Mouse (Mus musculus) left cerebral cortex, adult 11 months (tissue): Measurements from ENCODE around the gene Cog1.
A peak's percentile ranks its signal among the peaks of the same experiment; 100 is the strongest.

Source experiments
- DNase-seq: peaks from one replicate; pipeline ENCODE4 v3.0.0; 2022; ENCODE audit warnings: low spot score

Gene Cog1

DNA sequence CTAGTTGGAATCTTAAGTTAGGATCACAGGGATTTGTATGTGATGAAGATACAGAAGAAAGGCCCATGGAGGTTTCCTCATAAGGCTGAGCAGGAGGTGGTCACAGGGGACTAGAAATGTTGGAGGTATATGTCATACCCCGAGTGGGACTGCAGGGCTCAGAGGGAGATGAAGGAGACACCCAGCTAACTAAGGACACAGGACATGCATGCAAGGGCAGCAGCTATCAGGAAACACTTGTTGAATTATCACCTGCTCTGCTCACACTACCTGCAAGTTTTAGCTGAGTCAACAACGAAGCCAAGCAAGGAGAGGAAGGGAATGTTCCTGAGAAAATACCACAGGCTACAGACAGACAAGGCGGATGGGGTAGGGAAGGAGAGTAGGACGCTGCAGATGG is 18.7 kb downstream of the Cog1 start:
- no peak for DNase-seq

- DNase-seq, result no peak
These were observed 19.9 kb downstream of the Cog1 start for GRCm38 (mm10) chr11:113668857-113669256.

- DNase-seq, result no peak
These were observed 20.7 kb downstream of the Cog1 start for GRCm38 (mm10) chr11:113669711-113670110.

GRCm38 (mm10) chr11:113673614-113674013 is 24.6 kb downstream of the Cog1 start:
- no peak for DNase-seq

- no peak for DNase-seq
These were observed 25.6 kb downstream of the Cog1 start for GRCm38 (mm10) chr11:113674595-113674994.

- DNase-seq, result no peak
These were observed 27.9 kb downstream of the Cog1 start for GRCm38 (mm10) chr11:113676847-113677246.

- no peak for DNase-seq
These were observed 28.4 kb downstream of the Cog1 start for GRCm38 (mm10) chr11:113677378-113677777.

- no peak for DNase-seq
These were observed 29.4 kb downstream of the Cog1 start for GRCm38 (mm10) chr11:113678373-113678772.

DNA sequence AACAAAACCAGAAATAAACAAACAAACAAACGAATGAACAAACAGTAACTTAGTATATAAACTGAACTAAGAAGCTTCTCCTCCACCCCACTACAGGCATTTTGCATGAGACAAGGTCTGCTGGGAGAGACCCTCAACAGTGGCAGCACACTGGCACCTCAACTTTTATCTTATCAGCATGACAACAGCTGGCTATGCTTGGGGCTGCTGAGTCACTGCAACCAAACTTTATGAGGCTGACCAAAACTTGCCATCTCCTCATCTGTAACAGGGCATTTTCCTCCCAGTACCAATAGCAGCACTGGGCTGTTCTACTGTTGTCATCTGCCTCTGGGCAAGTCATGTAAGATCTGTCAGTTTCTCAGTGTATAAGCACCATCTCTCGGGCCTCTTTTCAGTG is 32.0 kb downstream of the Cog1 start:
- no peak for DNase-seq

- no peak for DNase-seq
These were observed 33.0 kb downstream of the Cog1 start for GRCm38 (mm10) chr11:113681979-113682378.

GRCm38 (mm10) chr11:113682897-113683626 is 34.1 kb downstream of the Cog1 start:
- no peak for DNase-seq

DNA sequence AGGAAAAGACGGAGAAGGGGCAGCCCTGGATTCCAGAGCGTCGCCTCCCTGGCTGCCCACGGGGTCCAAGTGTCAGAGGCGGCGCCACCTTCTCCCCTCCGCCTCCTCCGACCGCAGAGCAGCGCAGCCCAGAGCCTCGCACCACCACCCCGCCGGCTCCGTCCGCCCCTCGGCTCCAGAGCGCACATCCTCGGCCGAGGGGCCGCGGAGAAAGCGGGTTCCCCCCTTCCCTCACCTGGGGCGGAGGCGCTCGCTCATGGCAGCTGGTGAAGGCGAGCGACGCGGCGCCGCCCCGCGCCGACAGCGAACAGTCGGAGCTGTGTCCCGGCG is 34.6 kb downstream of the Cog1 start:
- no peak for DNase-seq

DNA sequence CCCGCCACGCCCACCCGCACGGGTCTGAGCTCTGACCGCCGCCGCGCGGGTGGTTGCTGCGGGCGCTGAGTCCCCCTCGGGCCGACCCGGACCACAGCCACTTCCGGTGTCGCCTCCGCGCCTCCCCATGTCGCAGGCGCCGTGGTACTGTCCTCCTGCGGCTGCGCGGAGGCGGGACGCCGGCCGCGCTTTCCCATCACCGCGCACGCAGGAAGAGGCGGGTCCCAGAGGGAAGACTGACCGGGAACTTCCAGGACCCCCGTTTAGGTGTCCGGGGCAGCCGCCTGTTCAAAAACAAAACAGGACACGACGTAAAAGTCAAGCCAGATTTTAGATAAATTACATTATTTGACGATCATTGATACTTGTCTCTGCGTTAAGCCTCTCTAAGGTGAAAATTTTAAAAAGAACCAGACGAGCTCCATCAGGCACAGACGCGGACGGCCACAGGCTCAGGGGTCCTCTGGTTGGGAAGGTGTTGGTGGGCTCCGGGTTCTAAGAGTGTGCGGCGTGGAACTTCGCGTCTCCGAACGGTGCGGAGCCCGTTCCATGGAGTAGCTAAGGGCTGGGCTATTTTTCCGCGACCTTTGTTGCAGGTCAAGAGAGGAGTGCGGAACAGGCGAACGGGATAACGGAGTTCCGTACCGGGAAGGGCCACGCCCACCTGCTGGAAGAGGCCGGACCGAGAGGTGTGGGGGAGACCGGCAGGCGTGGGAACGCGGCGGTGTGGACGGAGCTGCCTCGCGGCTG is 35.2 kb downstream of the Cog1 start, which contains the start of the genes Fam104a and D11Wsu47e:
Fam104a (minus strand) TSS at position 199 of the 750 bp plus-strand sequence.
D11Wsu47e (plus strand) TSS at position 456 of the 750 bp plus-strand sequence.
- DNase-seq, result peak; percentile 91

DNA sequence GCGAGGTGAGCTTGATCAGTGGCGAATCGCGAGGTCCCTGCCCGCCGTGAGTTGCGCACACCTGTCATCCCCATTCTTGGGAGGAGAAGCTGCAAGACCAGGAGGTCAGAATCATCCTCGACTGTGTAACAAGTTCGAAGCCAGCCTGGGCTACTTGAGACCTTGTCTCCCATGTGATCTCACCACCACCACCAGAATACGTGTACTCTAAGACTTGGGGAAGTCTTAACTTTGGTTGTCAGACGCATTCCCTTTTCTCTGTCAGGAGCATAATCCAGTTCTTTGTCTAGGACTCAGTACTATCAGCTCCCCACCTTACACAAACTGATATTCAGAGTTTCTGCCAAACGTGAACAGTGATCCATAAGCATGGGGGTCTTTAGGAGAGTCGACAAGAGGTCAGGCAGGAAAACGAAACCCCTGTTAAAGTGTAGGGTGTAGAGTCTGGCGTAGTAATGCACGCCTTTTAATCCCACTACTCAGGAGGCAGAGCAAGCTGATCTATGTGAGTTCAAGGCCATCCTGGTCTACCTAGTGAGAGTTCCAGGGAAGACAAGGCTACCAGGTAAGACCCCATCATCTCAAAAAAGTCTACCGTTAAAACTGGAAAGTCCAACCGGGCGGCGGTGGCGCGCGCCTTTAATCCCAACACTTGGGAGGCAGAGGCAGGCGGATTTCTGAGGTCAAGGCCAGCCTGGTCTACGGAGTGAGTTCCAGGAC is 35.9 kb downstream of the Cog1 start:
- no peak for DNase-seq

DNA sequence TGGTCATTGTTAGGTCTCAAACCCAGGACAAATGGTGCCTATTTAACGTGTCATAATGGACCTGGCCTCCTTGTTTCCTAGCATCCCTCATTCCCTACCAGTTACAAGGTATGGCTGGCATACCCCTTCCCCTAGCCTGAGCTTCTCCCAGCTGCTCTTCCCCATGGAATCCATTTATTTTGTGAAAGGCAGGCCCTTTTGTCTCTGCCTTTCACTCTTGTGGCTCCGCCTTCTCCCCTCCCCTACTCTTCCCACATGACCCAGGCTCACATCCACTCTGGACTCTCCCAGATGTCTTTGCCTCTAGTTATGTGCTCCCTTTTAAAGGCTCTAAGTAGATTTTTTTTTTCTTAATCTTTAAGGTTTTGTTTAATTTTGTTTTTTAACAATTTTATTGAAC is 38.1 kb downstream of the Cog1 start:
- no peak for DNase-seq

DNA sequence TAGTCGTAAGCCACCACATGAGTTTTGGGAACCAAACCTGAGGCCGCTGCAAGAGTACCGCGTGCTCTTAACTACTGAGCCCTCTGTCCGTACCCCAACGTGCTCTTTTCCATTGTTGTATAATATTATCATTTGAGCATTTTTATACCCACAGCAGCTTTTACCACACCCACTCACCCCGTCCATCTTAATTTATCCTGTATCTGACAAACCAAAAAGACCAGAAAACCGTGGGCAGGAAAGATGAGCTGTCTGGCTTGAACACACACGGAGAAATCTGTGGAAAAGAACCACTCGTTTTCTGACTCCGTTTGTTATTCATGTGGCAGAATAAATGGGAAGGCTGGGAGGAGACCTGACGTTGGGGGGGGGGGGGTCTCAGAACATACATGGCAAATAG is 41.5 kb downstream of the Cog1 start:
- no peak for DNase-seq

DNA sequence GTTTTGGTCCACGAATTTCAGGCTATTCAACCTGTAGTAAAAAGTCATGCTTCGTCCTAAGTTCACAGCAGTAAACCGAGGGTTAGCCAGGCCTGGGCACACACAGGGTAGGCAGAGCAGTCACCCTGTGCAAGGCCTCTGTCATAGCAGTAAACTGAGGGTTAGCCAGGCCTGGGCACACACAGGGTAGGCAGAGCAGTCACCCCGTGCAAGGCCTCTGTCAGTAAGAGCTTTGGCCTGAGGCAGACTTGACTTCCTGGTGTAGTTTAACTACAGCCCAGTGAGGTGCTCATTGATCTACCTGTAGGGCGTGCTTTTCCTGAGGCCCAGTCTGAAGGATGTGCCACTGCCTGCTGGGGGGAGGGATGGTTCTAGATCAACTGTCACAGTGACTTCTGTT is 42.3 kb downstream of the Cog1 start:
- no peak for DNase-seq

- no peak for DNase-seq
These were observed 42.9 kb downstream of the Cog1 start for GRCm38 (mm10) chr11:113691851-113692250.

GRCm38 (mm10) chr11:113697571-113697970 is 48.6 kb downstream of the Cog1 start:
- DNase-seq, result no peak

DNA sequence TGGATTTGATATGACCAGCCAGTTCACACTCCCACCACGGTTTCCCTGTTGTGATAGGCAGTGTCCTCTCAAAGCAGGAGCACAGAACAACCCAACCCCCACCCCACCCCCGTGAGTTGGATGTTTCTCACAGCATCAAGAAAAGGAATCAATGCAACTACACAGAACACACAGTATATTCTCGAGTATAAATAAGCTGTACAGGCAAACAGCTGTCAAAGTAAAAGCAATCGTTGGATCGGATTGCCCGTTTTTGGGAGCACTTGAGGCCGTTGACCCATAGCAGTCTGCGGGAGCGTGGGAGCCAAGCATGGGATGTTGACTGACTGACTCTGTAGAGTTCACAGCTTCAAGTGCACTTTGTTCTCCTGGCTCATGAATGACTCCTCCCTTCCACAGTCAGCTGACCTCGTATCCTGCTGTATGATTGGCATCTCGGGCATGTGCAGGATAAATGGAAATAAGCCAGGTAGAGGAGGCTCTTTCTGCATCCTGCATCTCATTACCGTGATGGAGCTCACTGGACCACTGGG is 49.1 kb downstream of the Cog1 start:
- DNase-seq, result no peak

GRCm38 (mm10) chr11:113699643-113700042 is 50.7 kb downstream of the Cog1 start:
- no peak for DNase-seq

DNA sequence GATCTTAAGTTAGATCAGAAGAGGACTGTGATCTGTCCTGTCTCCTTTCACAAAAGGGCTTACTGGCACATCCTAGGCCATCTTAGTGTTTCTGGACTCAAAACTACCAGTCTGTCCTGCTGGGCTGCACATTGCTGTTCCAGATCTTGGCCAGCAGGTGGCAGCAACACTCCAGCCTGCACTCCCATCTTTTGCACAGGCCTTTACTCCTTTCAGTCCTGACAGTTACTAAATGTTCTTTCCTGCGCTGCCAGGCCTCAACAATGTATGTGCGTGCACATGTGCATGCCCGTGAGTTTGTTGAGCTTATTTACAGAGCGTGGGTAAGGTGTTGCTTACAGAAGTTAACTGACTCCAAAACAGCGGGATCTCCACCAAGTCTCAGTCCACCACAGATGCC is 54.8 kb downstream of the Cog1 start:
- peak; percentile 61 for DNase-seq
